Mouse (Mus musculus) ES-E14 (cell line): ENCODE data around the gene Rgs7. TPM values are rescaled to one million over a fixed set of nuclear protein-coding genes. Genes with fewer than 3 reads are reported as not detected.

Experiments
- DNase-seq: peaks from one replicate; pipeline ENCODE4 v3.0.0-alpha.2; 2013; ENCODE audit warnings: low read depth, low spot score
- H3K27ac ChIP-seq: 2 replicates; pipeline ENCODE4 v1.5.1; 2012; ENCODE audit warnings: low read depth, mild to moderate bottlenecking, low read length, moderate library complexity, mixed read lengths; ENCODE audit not compliant: poor library complexity, insufficient read depth, severe bottlenecking
- H3K36me3 ChIP-seq: 2 replicates; pipeline ENCODE4 v1.6.1; 2012; ENCODE audit warnings: mild to moderate bottlenecking, low read length, moderate library complexity, mixed read lengths; ENCODE audit not compliant: control insufficient read depth, poor library complexity, insufficient read depth, severe bottlenecking
- H3K4me1 ChIP-seq, 2 experiments: fragments of 150-350 bp in 1 of 2; sonication (generic) in 1 of 2; 2 replicates each; pipeline ENCODE4 v1.6.1; 2012; ENCODE audit warnings: low read length in 2 of 2, mild to moderate bottlenecking in 1 of 2, mixed read lengths in 1 of 2; ENCODE audit not compliant: control insufficient read depth in 2 of 2, insufficient read depth in 2 of 2, poor library complexity in 1 of 2
- H3K4me3 ChIP-seq, 2 experiments: fragments of 150-350 bp in 1 of 2; sonication (generic) in 1 of 2; 2 replicates each; pipeline ENCODE4 v1.5.1; 2012; ENCODE audit warnings: low read length in 2 of 2, low read depth in 1 of 2, mild to moderate bottlenecking in 1 of 2, mixed read lengths in 1 of 2; ENCODE audit not compliant: insufficient read depth in 1 of 2, poor library complexity in 1 of 2, severe bottlenecking in 1 of 2
- H3K9ac ChIP-seq: 2 replicates; pipeline ENCODE4 v1.6.1; 2012; ENCODE audit warnings: low read depth, mild to moderate bottlenecking, low read length, mixed read lengths; ENCODE audit not compliant: poor library complexity, insufficient read depth, severe bottlenecking
- H3K9me3 ChIP-seq: fragments of 150-350 bp; sonication (generic); 2 replicates; pipeline ENCODE4 v1.6.1; 2012; ENCODE audit warnings: low read depth, mild to moderate bottlenecking, low read length; ENCODE audit not compliant: control insufficient read depth, insufficient read depth
- CHD2 ChIP-seq: IDR thresholded peaks from 2 replicates; pipeline ENCODE4 v1.6.1; 2014; ENCODE audit warnings: mild to moderate bottlenecking, low read depth, low read length, inconsistent platforms
- HCFC1 ChIP-seq: IDR thresholded peaks from 2 replicates; pipeline ENCODE4 v1.6.1; 2012; ENCODE audit warnings: low read length, inconsistent platforms, borderline replicate concordance; ENCODE audit not compliant: insufficient read depth
- MAFK ChIP-seq: IDR thresholded peaks from 2 replicates; pipeline ENCODE4 v1.6.1; 2014; ENCODE audit warnings: mild to moderate bottlenecking, low read depth, low read length, inconsistent platforms; ENCODE audit not compliant: insufficient read depth
- ZC3H11A ChIP-seq: IDR thresholded peaks from 2 replicates; pipeline ENCODE4 v1.6.1; 2012; ENCODE audit warnings: low read depth, mild to moderate bottlenecking, inconsistent platforms, low read length, borderline replicate concordance
- ZNF384 ChIP-seq: IDR thresholded peaks from 2 replicates; pipeline ENCODE4 v1.6.1; 2012; ENCODE audit warnings: low read depth, low read length, inconsistent platforms
- in situ Hi-C, 2 experiments: fragments of 600-800 bp; cut with MboI; formaldehyde crosslinking; loops; one replicate each; pipeline ENCODE4 v1.15.1; 2025; ENCODE audit warnings: low sequenced_read_pairs in 2 of 2, inconsistent platforms in 1 of 2; ENCODE audit not compliant: unreplicated experiment in 2 of 2
- total RNA-seq: library from RNA; depleted of rRNA; stranded (reverse); fragments of 300-350 nt; gene quantifications from 2 replicates; pipeline ENCODE4 v1.2.3, GENCODE M21; 2012

Rgs7 gene
- total RNA-seq, 1 experiment: 0.18 TPM

DNA sequence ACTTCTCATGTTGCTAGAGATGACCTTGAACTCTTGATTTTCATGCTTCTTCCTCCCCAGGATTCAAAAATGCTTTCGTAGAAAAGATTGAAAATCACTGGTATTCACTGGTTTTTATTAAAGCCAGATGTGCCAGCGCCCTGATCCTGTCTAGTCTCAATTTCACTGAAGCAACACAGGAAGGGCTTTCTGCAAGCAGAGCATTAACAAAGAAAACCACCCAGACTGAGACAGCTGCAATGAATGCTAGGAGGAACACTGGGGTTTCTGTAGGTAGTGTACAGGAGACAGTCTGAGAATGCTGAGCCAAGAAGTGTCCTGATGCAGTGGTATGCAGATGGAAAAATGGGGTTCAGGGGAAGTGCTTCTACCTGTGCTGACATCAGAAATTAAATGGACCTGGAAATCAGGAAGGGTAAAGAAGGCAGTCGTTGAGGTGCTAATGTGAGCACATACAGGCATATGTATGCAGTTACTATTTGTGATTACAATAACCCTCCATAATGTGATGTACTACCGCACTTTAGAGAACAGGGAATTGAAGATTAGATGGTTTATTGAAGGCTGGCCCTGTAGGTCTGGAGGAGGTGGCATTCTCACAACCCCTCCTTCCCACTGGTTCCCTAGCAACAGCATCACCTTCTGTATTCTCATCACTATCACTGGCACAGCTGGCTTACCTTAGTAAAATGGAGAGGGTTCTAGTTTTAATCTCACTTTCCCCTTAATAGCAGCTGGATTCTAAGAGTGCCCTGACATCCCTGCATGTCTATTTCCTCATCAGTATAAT lies 412.3 kb downstream of the Rgs7 start:
- H3K9me3 ChIP-seq: no peaks in the 10 kb centered on the region
- no peak overlapping the region for H3K27ac ChIP-seq
- H3K4me1 ChIP-seq: no peaks in the 10 kb centered on the region
- no peak overlapping the region for H3K9ac ChIP-seq
- TF ChIP-seq ZNF384 (no peak), ZC3H11A (no peak), MAFK (no peak), HCFC1 (no peak), CHD2 (no peak)
- DNase-seq: no peak
- H3K4me3 ChIP-seq: no peak overlapping the region
- in situ Hi-C loops: no loop called here
- H3K36me3 ChIP-seq: no peaks in the 10 kb centered on the region

DNA sequence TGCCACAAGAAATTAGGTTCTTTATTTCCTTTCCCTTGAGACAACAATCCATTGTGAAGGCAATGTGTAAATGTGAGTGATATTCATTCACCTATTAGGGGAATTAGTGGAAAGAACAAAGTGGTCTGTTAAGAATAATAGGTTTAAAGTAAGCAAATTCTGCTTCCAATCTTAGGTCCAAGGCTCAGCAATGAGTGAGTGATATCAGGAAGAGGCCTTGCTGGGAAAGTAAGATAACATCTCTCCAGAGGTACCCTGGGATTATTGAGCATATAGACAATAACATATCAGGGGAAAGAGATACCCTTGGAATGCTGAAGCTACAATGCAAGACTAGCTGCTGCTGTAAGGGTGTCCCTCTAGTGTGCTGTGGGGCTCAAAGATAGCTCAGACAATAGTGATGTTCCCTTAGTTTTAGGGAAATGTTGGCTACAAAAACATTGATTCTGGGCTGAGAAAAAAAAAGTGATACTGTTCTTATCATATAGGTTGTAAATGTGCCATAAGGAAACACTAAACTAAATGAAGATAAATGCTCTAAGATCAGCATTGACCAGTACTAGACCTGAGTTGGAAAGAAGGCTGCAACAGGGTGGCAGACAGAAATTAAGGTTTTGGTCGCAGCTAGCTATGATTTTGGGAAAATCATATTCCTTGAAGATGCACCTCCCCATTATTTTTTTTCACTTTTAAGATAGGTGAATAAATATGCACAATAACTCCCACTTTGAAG lies 418.6 kb downstream of the Rgs7 start:
- no peak overlapping the region for H3K9ac ChIP-seq
- no peaks in the 10 kb centered on the region for H3K9me3 ChIP-seq
- no peak overlapping the region for H3K27ac ChIP-seq
- no peaks in the 10 kb centered on the region for H3K36me3 ChIP-seq
- DNase-seq: no peak
- H3K4me1 ChIP-seq: no peaks in the 10 kb centered on the region
- in situ Hi-C loops: no loop called here
- no peak for TF ChIP-seq ZC3H11A
- TF ChIP-seq HCFC1: no peak
- no peak for TF ChIP-seq ZNF384
- no peak for TF ChIP-seq MAFK
- TF ChIP-seq CHD2: no peak
- no peak overlapping the region for H3K4me3 ChIP-seq

DNA sequence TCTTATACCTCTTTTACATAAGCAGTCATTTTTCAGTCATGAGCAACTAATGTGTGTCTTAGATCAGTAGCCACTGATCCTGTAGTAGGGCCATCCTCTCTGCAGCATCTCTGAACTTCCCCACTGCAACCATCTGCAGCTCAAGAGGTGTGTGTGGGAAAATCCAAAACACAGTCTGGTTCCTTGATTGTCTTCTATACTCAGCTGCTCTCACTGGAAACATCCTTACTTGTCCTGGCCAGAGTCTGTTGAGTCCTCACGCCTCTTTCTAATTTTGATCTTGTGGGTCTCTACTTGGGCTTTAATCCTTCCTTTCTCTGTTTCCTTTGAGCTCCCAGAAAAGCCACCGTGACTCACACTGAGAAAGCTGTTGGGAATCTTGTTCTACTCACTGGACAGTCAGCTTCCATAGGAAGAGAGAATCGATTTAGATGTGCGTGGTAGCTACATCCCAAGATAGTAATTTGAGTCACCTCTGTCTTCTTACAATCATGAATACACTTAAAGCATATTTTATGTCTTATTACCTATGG lies 422.5 kb downstream of the Rgs7 start:
- no peak overlapping the region for H3K9ac ChIP-seq
- in situ Hi-C loops: no loop called here
- H3K4me1 ChIP-seq: no peaks in the 10 kb centered on the region
- H3K4me3 ChIP-seq: no peak overlapping the region
- H3K9me3 ChIP-seq: no peaks in the 10 kb centered on the region
- H3K27ac ChIP-seq: no peak overlapping the region
- no peaks in the 10 kb centered on the region for H3K36me3 ChIP-seq
- TF ChIP-seq ZC3H11A (no peak), MAFK (no peak), CHD2 (no peak), HCFC1 (no peak), ZNF384 (no peak)
- DNase-seq: no peak

DNA sequence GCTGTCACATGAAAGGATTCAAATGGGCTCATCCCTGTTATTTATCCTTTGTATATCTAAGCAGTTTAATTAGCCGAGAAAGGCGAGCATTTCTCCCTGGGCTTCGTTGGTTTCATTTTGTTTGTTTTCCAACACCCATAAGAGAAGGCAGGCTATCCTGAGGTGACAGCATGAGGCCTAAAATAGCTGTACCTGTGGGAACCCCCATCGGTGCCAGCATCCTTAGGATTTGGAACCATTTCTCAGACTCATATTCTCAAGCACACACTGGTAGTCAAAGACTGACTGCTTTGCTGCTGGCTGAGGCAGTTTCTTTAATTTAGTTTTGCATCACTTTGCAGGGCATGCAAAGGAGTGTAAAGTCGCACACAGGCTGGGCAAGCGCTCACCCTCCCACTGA lies 443.2 kb downstream of the Rgs7 start:
- Histone ChIP-seq H3K36me3 (no peaks in the 10 kb centered on the region), H3K4me3 (no peak overlapping the region), H3K4me1 (no peaks in the 10 kb centered on the region), H3K9me3 (no peaks in the 10 kb centered on the region), H3K9ac (no peak overlapping the region), H3K27ac (no peak overlapping the region)
- in situ Hi-C loops: no loop called here
- TF ChIP-seq HCFC1 (no peak), ZC3H11A (no peak), ZNF384 (no peak), MAFK (no peak), CHD2 (no peak)
- DNase-seq: no peak
